In genomic region chr5:89109832-89110231, GRCm38 (mm10) we compare ENCODE assay signal across 17 mouse cellular contexts.
"Had no signal": no experiment of that assay in that cellular context is flagged by ENCODE, and none has a peak within 500 bp of the region (broad histone marks: within the 10 kb centered on the region; RNA-seq: fewer than 3 reads in every experiment).

No protein-coding gene starts in this region.

- ATAC-seq: liver, postnatal 0 days; lung, postnatal 0 days; midbrain, embryonic 13.5 days had no signal

- H3K4me1 ChIP-seq: lung, embryonic 15.5 days; megakaryocyte, embryonic 14.5 days; midbrain, embryonic 13.5 days; midbrain, embryonic 15.5 days; neural tube, embryonic 12.5 days; stomach, embryonic 15.5 days had no signal

- H3K9ac ChIP-seq: liver, postnatal 0 days; lung, embryonic 15.5 days; midbrain, embryonic 13.5 days; midbrain, embryonic 15.5 days; neural tube, embryonic 12.5 days; stomach, embryonic 15.5 days had no signal

- H3K36me3 ChIP-seq: lung, embryonic 15.5 days; midbrain, embryonic 13.5 days; midbrain, embryonic 15.5 days; neural tube, embryonic 12.5 days; stomach, embryonic 15.5 days had no signal

- H3K27me3 ChIP-seq: lung, embryonic 15.5 days; megakaryocyte, embryonic 14.5 days; midbrain, embryonic 13.5 days; midbrain, embryonic 15.5 days; neural tube, embryonic 12.5 days; stomach, embryonic 15.5 days had no signal

- H3K27ac ChIP-seq: lung, embryonic 15.5 days; macrophage; midbrain, embryonic 13.5 days; midbrain, embryonic 15.5 days; neural tube, embryonic 12.5 days; stomach, embryonic 15.5 days; stomach, postnatal 0 days had no signal

- H3K9me3 ChIP-seq: lung, embryonic 15.5 days; midbrain, embryonic 13.5 days; midbrain, embryonic 15.5 days; neural tube, embryonic 12.5 days; stomach, embryonic 15.5 days had no signal

- DNase-seq: liver, postnatal 0 days; lung, postnatal 14 days; lung, postnatal 36 days; right cerebral cortex, postnatal 14 days; thymus, adult 2 months; thymus, postnatal 25 days; thymus, postnatal 4 days had no signal

- H3K4me2 ChIP-seq: lung, embryonic 15.5 days; midbrain, embryonic 11.5 days; midbrain, embryonic 13.5 days; midbrain, embryonic 15.5 days; neural tube, embryonic 12.5 days; stomach, embryonic 15.5 days had no signal

- H3K4me3 ChIP-seq: lung, embryonic 15.5 days; megakaryocyte, embryonic 14.5 days; midbrain, embryonic 13.5 days; midbrain, embryonic 15.5 days; neural tube, embryonic 12.5 days; stomach, embryonic 15.5 days had no signal
